Mouse (Mus musculus) cortical plate, adult 2 months (tissue): ENCODE data around the gene Kcnc1. TPM values are rescaled to one million over a fixed set of nuclear protein-coding genes. Genes with fewer than 3 reads are reported as not detected.

Experiments
- H3K27ac ChIP-seq: fragments of 200-500 bp; 2 replicates; pipeline ENCODE4 v1.5.1; 2012; ENCODE audit warnings: low read length, control low read depth, inconsistent platforms; ENCODE audit not compliant: insufficient read depth
- H3K4me1 ChIP-seq: fragments of 200-500 bp; 2 replicates; pipeline ENCODE4 v1.6.1; 2011; ENCODE audit warnings: low read length; ENCODE audit not compliant: control insufficient read depth, insufficient read depth
- H3K4me3 ChIP-seq: fragments of 200-500 bp; 2 replicates; pipeline ENCODE4 v1.5.1; 2011; ENCODE audit warnings: mild to moderate bottlenecking, low read length, control low read depth; ENCODE audit not compliant: insufficient read depth
- CTCF ChIP-seq: fragments of 200-500 bp; IDR thresholded peaks from 2 replicates; pipeline ENCODE4 v1.5.1; 2011; ENCODE audit warnings: mild to moderate bottlenecking, control low read depth, low read length; ENCODE audit not compliant: insufficient read depth; ENCODE audit errors: extremely low read depth
- POLR2A ChIP-seq: fragments of 200-500 bp; IDR thresholded peaks from 2 replicates; pipeline ENCODE4 v1.6.1; 2011; ENCODE audit warnings: mild to moderate bottlenecking, low read length, control low read depth; ENCODE audit not compliant: insufficient read depth; ENCODE audit errors: extremely low read depth
- polyA plus RNA-seq: library from polyadenylated mRNA; depleted of rRNA; stranded (reverse); fragments of >200 nt; gene quantifications from 2 replicates; pipeline ENCODE4 v1.2.3, GENCODE M21; 2012

The Kcnc1 gene
- polyA plus RNA-seq, 1 experiment: 80.3 TPM

DNA sequence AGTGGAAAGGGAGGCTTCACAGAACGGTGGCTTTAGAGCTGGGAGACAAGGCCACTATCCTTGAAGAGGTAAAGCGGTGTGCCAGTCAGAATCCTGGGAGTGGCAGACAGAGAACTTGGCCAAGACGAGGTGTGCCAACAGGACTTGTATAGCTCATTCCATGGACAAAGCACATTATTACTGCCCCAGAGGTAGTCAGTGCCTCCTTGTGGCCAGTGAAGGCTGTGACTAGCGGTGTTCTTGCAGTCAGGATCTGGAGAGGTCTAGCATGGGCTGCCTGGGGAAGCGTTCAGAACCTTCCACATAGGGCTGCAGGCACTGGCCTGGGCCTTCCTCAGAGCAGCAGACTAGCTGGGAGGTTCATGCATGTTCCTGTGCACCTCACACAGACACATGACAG is 39.5 kb downstream of the Kcnc1 start:
- Histone ChIP-seq H3K4me3 (no peak overlapping the region), H3K27ac (no peak overlapping the region), H3K4me1 (peaks cover 3% of the 10 kb centered on the region)
- TF ChIP-seq CTCF: no peak
- TF ChIP-seq POLR2A: no peak

DNA sequence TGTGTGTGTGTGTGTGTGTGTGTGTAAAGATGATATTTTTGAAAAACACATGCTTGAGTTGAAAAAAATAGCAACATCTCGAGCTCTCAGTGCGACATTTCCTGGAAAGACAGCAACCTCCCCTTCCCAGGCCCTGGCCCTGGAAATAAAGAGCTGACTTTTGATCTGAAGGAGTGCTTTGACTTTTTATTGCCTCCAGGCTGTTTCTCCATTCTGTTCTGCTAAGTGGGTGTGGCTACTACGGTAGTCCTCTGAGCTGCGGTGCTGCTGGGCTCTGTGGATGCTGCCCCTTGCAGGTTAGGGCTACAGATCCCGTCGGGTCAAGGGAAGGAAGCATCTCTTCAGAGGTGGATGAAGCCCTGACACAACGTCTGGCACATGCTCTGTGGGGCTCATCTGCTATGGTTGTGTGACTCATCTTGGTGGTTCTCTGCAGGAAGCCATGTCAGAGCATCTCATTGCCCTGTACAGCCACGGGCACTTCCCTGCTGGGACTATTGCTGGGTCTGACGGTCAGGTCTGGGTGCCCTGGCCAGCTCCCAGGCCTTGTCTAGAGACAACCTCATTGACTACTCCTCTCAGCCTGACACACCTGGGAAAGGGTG is 42.3 kb downstream of the Kcnc1 start:
- H3K27ac ChIP-seq: no peak overlapping the region
- TF ChIP-seq CTCF (no peak), POLR2A (no peak)
- peaks cover 3% of the 10 kb centered on the region for H3K4me1 ChIP-seq

DNA sequence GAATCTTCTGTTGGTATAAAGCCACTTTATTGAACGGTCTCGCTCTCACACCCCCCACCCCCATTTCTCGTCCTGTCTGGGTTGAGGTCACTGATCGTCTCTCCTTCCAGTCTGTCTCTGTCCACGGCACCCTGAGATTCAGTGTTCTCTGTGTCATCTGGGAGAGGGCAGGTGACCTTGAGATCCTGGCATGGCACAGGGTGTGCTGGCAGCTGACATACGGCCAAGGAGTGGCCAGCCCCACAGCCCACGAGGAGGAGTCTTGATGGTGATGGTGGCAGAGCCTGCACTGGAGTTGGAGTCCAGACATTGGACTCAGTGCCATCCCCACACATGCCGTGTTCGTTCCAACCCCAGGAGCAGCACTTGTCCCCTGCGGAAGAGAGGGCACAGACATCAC is 46.9 kb downstream of the Kcnc1 start:
- Histone ChIP-seq H3K4me3 (no peak overlapping the region), H3K4me1 (peaks cover 3% of the 10 kb centered on the region), H3K27ac (no peak overlapping the region)
- TF ChIP-seq CTCF (no peak), POLR2A (no peak)

More for the DNA sequence above, 42.3 kb downstream of the Kcnc1 start:
- no peak overlapping the region for H3K4me3 ChIP-seq

GRCm38 (mm10) chr7:46445896-46446295 is 49.6 kb downstream of the Kcnc1 start:
- TF ChIP-seq POLR2A (no peak), CTCF (no peak)
- no peaks in the 10 kb centered on the region for H3K4me1 ChIP-seq
- H3K27ac ChIP-seq: no peak overlapping the region
- H3K4me3 ChIP-seq: no peak overlapping the region

DNA sequence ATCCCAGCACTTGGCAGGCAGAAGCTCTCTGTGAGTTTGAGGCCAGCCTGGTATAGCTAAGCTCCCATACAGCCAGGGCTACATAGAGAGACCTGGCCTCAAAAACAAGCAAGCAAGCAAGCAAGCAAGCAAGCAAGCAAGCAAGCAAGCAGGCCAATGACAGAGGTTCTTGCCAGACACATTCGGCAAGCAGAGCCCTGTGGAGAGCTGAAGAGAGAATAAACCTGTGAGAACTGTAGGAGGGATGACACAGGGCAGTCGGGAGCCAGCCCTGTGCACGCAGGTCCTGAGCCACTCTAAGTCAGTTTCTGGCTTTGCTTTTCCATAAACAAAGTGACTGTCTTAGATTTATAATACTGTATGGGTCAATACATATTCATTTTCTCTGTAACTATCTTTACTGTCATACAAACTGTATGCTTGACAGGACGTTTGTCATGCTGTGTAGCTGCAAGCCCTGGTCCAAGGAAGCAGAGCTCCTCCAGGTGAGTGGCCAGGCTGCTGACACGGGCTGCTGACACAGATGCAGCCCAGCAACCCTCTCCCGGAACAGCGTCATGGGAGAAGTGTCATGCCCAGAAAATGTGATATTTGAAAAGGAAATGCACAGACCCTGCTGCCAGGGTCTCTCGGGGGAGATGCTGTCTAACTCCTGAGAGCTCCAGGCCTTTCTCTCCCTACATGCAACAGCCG is 51.3 kb downstream of the Kcnc1 start:
- no peak overlapping the region for H3K4me3 ChIP-seq
- no peak for TF ChIP-seq POLR2A
- no peak for TF ChIP-seq CTCF
- no peak overlapping the region for H3K27ac ChIP-seq
- no peaks in the 10 kb centered on the region for H3K4me1 ChIP-seq

- Histone ChIP-seq H3K4me1 (peaks cover 3% of the 10 kb centered on the region; the same call in 1 of the 2 replicates), H3K4me3 (no peak overlapping the region), H3K27ac (no peak overlapping the region)
- TF ChIP-seq CTCF: no peak
- TF ChIP-seq POLR2A: no peak
These were observed 52.8 kb downstream of the Kcnc1 start for GRCm38 (mm10) chr7:46448922-46449645.

DNA sequence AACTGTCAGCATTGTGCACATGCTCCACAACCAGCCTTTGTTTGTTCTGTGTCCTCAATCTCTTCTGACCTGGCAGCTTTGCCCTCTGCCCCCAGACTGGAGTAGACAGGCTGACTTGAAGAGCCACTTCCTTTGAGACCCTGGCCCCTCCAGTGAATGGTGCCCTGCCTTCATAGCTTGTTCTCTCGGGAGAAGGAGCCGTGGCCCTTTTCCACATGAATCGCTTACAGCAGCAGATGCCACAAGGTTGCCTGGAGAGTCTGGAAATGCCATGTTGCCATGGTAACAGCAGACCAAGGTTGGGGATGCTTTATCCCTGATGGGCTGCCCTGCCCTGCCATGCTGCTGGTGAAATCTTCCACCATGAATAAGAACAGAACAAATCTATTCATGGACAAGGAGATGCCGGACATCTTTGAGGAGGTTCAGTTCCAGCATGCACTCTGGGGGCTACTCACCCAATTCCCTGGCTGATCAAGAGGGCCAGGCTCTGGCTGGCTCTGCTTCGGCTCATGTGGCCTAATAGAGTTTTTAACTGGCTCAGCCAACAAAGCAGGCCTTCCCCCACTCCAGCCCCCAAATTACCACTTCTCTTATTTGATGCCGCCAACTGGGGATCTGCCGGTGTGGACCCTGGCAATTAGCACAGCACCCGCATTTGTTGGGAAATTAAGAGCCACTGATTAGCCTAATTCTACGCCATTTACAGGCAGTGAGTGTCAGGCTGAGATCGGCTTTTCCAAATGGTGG is 57.8 kb downstream of the Kcnc1 start:
- no peak overlapping the region for H3K4me3 ChIP-seq
- H3K4me1 ChIP-seq: peaks cover 3% of the 10 kb centered on the region; the same call in 1 of the 2 replicates
- H3K27ac ChIP-seq: no peak overlapping the region
- no peak for TF ChIP-seq POLR2A
- TF ChIP-seq CTCF: no peak

- peaks cover 4% of the 10 kb centered on the region; the same call in 1 of the 2 replicates for H3K4me1 ChIP-seq
These were observed 61.6 kb downstream of the Kcnc1 start for GRCm38 (mm10) chr7:46457889-46458288.

GRCm38 (mm10) chr7:46459200-46459599 is 62.9 kb downstream of the Kcnc1 start:
- Histone ChIP-seq H3K4me1 (peaks cover 4% of the 10 kb centered on the region), H3K27ac (no peak overlapping the region), H3K4me3 (no peak overlapping the region)
- no peak for TF ChIP-seq CTCF
- TF ChIP-seq POLR2A: no peak

More at GRCm38 (mm10) chr7:46457889-46458288, 61.6 kb downstream of the Kcnc1 start:
- Histone ChIP-seq H3K27ac (no peak overlapping the region), H3K4me3 (no peak overlapping the region)
- no peak for TF ChIP-seq POLR2A
- no peak for TF ChIP-seq CTCF
